Mouse (Mus musculus) midbrain, embryonic 16.5 days (tissue): ENCODE data around the gene Syt1. TPM values are rescaled to one million over a fixed set of nuclear protein-coding genes. Genes with fewer than 3 reads are reported as not detected.

Experiments
- ATAC-seq: fragments of 200-750 bp; cut with Nextera tagmentation; 2 replicates; pipeline ENCODE4 v1.8.0; 2017; ENCODE audit warnings: moderate TSS enrichment
- H3K27ac ChIP-seq: fragments of 300-500 bp; sonication (generic); 2 replicates; pipeline ENCODE4 v1.5.1; 2014; ENCODE audit warnings: mild to moderate bottlenecking, low read length, mixed read lengths
- H3K27me3 ChIP-seq: fragments of 300-500 bp; sonication (generic); 2 replicates; pipeline ENCODE4 v1.6.1; 2014; ENCODE audit warnings: low read depth, low read length, mixed read lengths; ENCODE audit not compliant: control insufficient read depth, insufficient read depth
- H3K36me3 ChIP-seq: fragments of 300-500 bp; sonication (generic); 2 replicates; pipeline ENCODE4 v1.6.1; 2014; ENCODE audit warnings: mild to moderate bottlenecking, low read length, moderate library complexity, mixed read lengths; ENCODE audit not compliant: control insufficient read depth, insufficient read depth
- H3K4me1 ChIP-seq: fragments of 300-500 bp; sonication (generic); 2 replicates; pipeline ENCODE4 v1.6.1; 2014; ENCODE audit warnings: mild to moderate bottlenecking, low read length, mixed read lengths; ENCODE audit not compliant: control insufficient read depth, insufficient read depth
- H3K4me2 ChIP-seq: fragments of 300-500 bp; sonication (generic); 2 replicates; pipeline ENCODE4 v1.6.1; 2014; ENCODE audit warnings: mild to moderate bottlenecking, low read length, mixed read lengths
- H3K4me3 ChIP-seq: fragments of 300-500 bp; sonication (generic); 2 replicates; pipeline ENCODE4 v1.5.1; 2014; ENCODE audit warnings: low read depth, mild to moderate bottlenecking, low read length, moderate library complexity, mixed read lengths
- H3K9ac ChIP-seq: fragments of 300-500 bp; sonication (generic); 2 replicates; pipeline ENCODE4 v1.6.1; 2014; ENCODE audit warnings: low read depth, low read length, mixed read lengths
- H3K9me3 ChIP-seq: fragments of 300-500 bp; sonication (generic); replicated peaks from 2 replicates; pipeline ENCODE4 v1.6.1; 2014; ENCODE audit warnings: mild to moderate bottlenecking, low read length, mixed read lengths; ENCODE audit not compliant: control insufficient read depth, poor library complexity, severe bottlenecking
- WGBS: fragments of 180-500 bp; shearing (Covaris S2); extraction: QIAGEN DNeasy Blood & Tissue Kit; methylation state at CpG from one replicate; pipeline ENCODE4 v1.1.7; 2014; 5-methylcytosine and 5-hydroxymethylcytosine counted together
- polyA plus RNA-seq: library from polyadenylated mRNA; unstranded; fragments of >200 nt; fragmentation: Nextera tagmentation; extraction: Ambion mirVana; gene quantifications from 2 replicates; pipeline ENCODE4 v1.2.1, GENCODE M21; 2015

Syt1 gene
- polyA plus RNA-seq, 1 experiment from 2014 or later: 146 TPM

DNA sequence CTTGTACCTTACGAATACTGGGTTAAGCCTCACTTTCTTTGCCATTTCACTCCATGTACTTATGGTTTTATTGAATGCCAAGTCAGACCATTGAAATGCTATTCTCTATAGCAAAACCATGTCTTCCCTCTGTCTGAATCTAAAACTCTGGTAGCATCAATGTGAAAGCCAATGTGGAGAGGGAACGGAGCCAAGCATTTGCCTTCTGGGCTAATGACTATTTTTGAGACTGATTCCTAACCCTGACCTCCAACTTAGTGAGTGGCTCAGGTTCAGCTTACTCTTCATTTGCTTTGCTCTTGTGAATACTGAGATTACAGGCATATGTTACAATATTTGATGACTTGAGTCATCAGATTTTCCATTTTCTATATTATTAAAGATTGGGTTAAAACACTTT is 23.5 kb downstream of the Syt1 start:
- no peaks in the 10 kb centered on the region for H3K27me3 ChIP-seq
- H3K27ac ChIP-seq: no peak overlapping the region
- H3K4me1 ChIP-seq: no peaks in the 10 kb centered on the region
- no peaks in the 10 kb centered on the region for H3K36me3 ChIP-seq
- 96% methylated on average over 2 of the region's 2 CpGs for WGBS
- H3K9ac ChIP-seq: no peak overlapping the region
- no peak overlapping the region for H3K4me3 ChIP-seq
- no peak for ATAC-seq
- H3K9me3 ChIP-seq: no peaks in the 10 kb centered on the region; the same call in 1 of the 2 replicates
- H3K4me2 ChIP-seq: no peak overlapping the region

DNA sequence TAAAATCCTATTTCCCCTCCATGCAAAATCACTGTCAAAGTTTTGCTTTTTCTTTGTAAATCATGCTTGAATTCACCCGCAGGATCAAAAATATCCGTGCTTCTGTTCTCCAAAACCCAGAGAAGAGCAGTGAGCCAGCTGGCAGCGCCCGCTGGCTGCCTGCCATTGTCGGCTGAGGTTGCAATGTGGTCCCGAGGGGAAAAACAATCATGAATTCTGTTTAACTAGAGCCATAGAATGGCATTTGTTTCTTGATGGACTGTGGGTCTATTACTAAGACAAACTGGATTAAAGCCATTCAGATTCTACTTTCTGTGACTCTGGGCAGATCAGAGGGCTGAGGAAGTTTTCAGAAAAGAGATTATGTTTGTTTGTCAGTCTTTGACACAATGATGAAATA is 31.1 kb downstream of the Syt1 start:
- H3K4me3 ChIP-seq: no peak overlapping the region
- H3K9me3 ChIP-seq: no peaks in the 10 kb centered on the region; the same call in 1 of the 2 replicates
- ATAC-seq: peak; percentile 62; the same call in 1 of the 2 replicates
- H3K9ac ChIP-seq: no peak overlapping the region
- H3K27ac ChIP-seq: no peak overlapping the region
- WGBS: 27% methylated on average over 6 of the region's 6 CpGs
- peaks cover 6% of the 10 kb centered on the region; the same call in 1 of the 2 replicates for H3K4me1 ChIP-seq
- no peak overlapping the region for H3K4me2 ChIP-seq
- no peaks in the 10 kb centered on the region for H3K27me3 ChIP-seq
- H3K36me3 ChIP-seq: no peaks in the 10 kb centered on the region

GRCm38 (mm10) chr10:108954952-108955351 is 55.8 kb downstream of the Syt1 start:
- 90% methylated on average over 5 of the region's 5 CpGs for WGBS
- no peaks in the 10 kb centered on the region; the same call in 1 of the 2 replicates for H3K9me3 ChIP-seq
- H3K27ac ChIP-seq: no peak overlapping the region
- H3K27me3 ChIP-seq: no peaks in the 10 kb centered on the region
- H3K4me1 ChIP-seq: no peaks in the 10 kb centered on the region
- no peak overlapping the region for H3K9ac ChIP-seq
- H3K36me3 ChIP-seq: no peaks in the 10 kb centered on the region
- no peak for ATAC-seq
- H3K4me2 ChIP-seq: no peak overlapping the region
- no peak overlapping the region for H3K4me3 ChIP-seq

DNA sequence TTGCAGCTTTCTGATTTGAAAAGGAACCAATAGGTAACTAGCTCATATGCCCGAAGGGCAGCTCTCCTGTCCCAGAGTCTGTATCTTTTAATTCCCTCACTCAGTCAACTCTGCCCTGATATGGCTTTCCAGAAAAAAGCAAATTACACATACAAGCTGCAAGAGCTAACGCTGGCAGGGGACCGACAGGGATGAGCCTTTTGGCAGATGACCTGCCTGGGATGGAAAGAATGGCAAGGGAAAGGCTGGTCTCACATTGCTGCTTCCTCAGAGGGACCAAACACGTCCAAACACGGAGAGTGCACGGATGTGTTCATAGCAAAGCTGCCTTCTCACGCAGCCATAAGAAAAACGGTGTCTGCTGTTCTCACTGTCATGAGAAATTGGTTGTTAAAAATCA is 58.6 kb downstream of the Syt1 start:
- no peak for ATAC-seq
- H3K4me3 ChIP-seq: no peak overlapping the region
- no peak overlapping the region for H3K9ac ChIP-seq
- H3K4me2 ChIP-seq: no peak overlapping the region
- 0 out of 2 replicates have a peak overlapping the region, but pooled peaks have one; percentile 53 for H3K27ac ChIP-seq
- no peaks in the 10 kb centered on the region for H3K36me3 ChIP-seq
- no peaks in the 10 kb centered on the region for H3K9me3 ChIP-seq
- WGBS: 72% methylated on average over 8 of the region's 8 CpGs
- no peaks in the 10 kb centered on the region for H3K27me3 ChIP-seq
- H3K4me1 ChIP-seq: no peaks in the 10 kb centered on the region

- Histone ChIP-seq H3K36me3 (no peaks in the 10 kb centered on the region), H3K9ac (no peak overlapping the region), H3K4me3 (no peak overlapping the region), H3K27ac (no peak overlapping the region), H3K9me3 (no peaks in the 10 kb centered on the region), H3K4me2 (no peak overlapping the region), H3K27me3 (no peaks in the 10 kb centered on the region), H3K4me1 (no peaks in the 10 kb centered on the region)
- WGBS: 83% methylated on average over 10 of the region's 10 CpGs
- ATAC-seq: no peak
Measured at GRCm38 (mm10) chr10:108936838-108937430, 73.8 kb downstream of the Syt1 start.

DNA sequence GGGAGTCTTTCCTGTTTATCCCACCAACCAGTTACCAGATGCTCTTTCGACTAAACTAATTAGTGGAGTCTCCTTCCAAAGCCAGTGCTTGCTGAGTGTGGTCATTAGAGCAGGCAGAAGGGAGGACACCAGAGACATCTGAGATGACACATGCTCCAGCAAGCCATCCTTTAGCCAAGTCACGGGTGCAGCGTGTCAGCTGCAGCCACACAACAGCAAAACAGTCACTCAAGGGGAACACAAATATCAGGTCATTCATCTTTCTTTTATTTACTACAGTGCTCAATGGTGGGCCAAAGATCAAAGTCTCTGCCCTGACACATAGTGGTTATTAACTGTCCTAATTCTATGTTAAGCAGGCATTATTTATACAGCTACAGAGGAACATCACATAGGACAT is 80.5 kb downstream of the Syt1 start:
- Histone ChIP-seq H3K4me3 (no peak overlapping the region), H3K9me3 (no peaks in the 10 kb centered on the region), H3K36me3 (no peaks in the 10 kb centered on the region), H3K4me2 (no peak overlapping the region), H3K9ac (no peak overlapping the region), H3K27ac (no peak overlapping the region), H3K4me1 (no peaks in the 10 kb centered on the region), H3K27me3 (no peaks in the 10 kb centered on the region)
- 77% methylated on average over 3 of the region's 3 CpGs for WGBS
- ATAC-seq: no peak

GRCm38 (mm10) chr10:108929676-108930075 is 81.1 kb downstream of the Syt1 start:
- Histone ChIP-seq H3K4me2 (no peak overlapping the region), H3K4me1 (no peaks in the 10 kb centered on the region), H3K36me3 (no peaks in the 10 kb centered on the region), H3K9ac (no peak overlapping the region), H3K27me3 (no peaks in the 10 kb centered on the region), H3K4me3 (no peak overlapping the region), H3K27ac (no peak overlapping the region), H3K9me3 (no peaks in the 10 kb centered on the region)
- ATAC-seq: no peak
- WGBS: 85% methylated on average over 6 of the region's 6 CpGs

GRCm38 (mm10) chr10:108905264-108905663 is 105.5 kb downstream of the Syt1 start:
- no peak for ATAC-seq
- Histone ChIP-seq H3K27me3 (no peaks in the 10 kb centered on the region), H3K27ac (no peak overlapping the region), H3K4me2 (no peak overlapping the region), H3K9ac (no peak overlapping the region), H3K4me1 (0 out of 2 replicates have a peak, but pooled peaks cover 3% of the 10 kb centered on the region), H3K36me3 (peaks cover 2% of the 10 kb centered on the region; the same call in 1 of the 2 replicates), H3K4me3 (no peak overlapping the region), H3K9me3 (no peaks in the 10 kb centered on the region)
- WGBS: 95% methylated on average over 1 of the region's 1 CpGs

- Histone ChIP-seq H3K9ac (no peak overlapping the region), H3K4me2 (no peak overlapping the region), H3K9me3 (no peaks in the 10 kb centered on the region), H3K27ac (no peak overlapping the region), H3K4me3 (no peak overlapping the region), H3K36me3 (peaks cover 2% of the 10 kb centered on the region; the same call in 1 of the 2 replicates), H3K4me1 (0 out of 2 replicates have a peak, but pooled peaks cover 3% of the 10 kb centered on the region), H3K27me3 (no peaks in the 10 kb centered on the region)
- WGBS: 75% methylated on average over 4 of the region's 4 CpGs
- no peak for ATAC-seq
Measured at GRCm38 (mm10) chr10:108904371-108904770, 106.4 kb downstream of the Syt1 start.
